Mouse (Mus musculus) adrenal gland, postnatal 4 days (tissue): ENCODE measurements around the gene Oas1g. TPM values are rescaled to one million over a fixed set of nuclear protein-coding genes. Genes with fewer than 3 reads are reported as not detected.

ENCODE experiments used
- microRNA-seq: library from miRNA; unstranded; fragments of <30 nt; microRNA quantifications from one replicate; pipeline ENCODE4 v1.2.0, GENCODE M21; 2021
- total RNA-seq, 2 experiments: library from RNA; stranded (reverse); gene quantifications; 2 replicates each; pipeline ENCODE4 v1.2.3; 2021

Oas1g gene
- total RNA-seq, 2 experiments from 2014 or later, result 0.23 to 0.42 TPM

Small RNA genes lying within 50 kb of the gene (microRNA-seq; reads per million reads assigned to microRNA genes)
- not detected for gene Gm22907

Other genes with a start within 250 kb of the Oas1g start
- gene Rasal1, start 238.8 kb downstream of the Oas1g start, total RNA-seq, result 10 to 100 TPM; 10.7 to 15.8 TPM
- 10 to 100 TPM; 13.7 to 17.2 TPM for gene Dtx1, start 175.7 kb downstream of the Oas1g start, total RNA-seq
- under 1 TPM; 0.17 to 0.31 TPM for gene Oas2, start 137.8 kb downstream of the Oas1g start, total RNA-seq
- gene Oas3, start 110.0 kb downstream of the Oas1g start, total RNA-seq, result under 1 TPM; 0.11 to 0.25 TPM
- gene Oas1e, start 92.1 kb downstream of the Oas1g start, total RNA-seq, result not detected
- 1 to 10 TPM; 2.3 to 4.1 TPM for gene Oas1c, start 75.1 kb downstream of the Oas1g start, total RNA-seq
- gene Oas1f, start 40.2 kb downstream of the Oas1g start, total RNA-seq, result not detected
- gene Oas1h, start 26.2 kb downstream of the Oas1g start, total RNA-seq, result under 1 TPM in 1 of 2 experiments, not detected in 1; 0.20 TPM
- 1 to 10 TPM; 1.1 to 1.2 TPM for gene Oas1a, start 19.9 kb upstream of the Oas1g start, total RNA-seq
- not detected for gene Oas1d, start 26.9 kb upstream of the Oas1g start, total RNA-seq
- 1 to 10 TPM; 4.3 to 6.9 TPM for gene Rph3a, start 122.5 kb upstream of the Oas1g start, total RNA-seq